Mouse (Mus musculus) liver, adult 2 months (tissue): ENCODE data around the gene Tmem178b.

Source experiments
- CTCF ChIP-seq: fragments of 200-500 bp; IDR thresholded peaks from 2 replicates; pipeline ENCODE4 v1.5.1; 2011; ENCODE audit warnings: low read depth, low read length, control low read depth
- POLR2A ChIP-seq: fragments of 200-500 bp; IDR thresholded peaks from 2 replicates; pipeline ENCODE4 v1.6.1; 2011; ENCODE audit warnings: low read length, control low read depth; ENCODE audit not compliant: insufficient read depth; ENCODE audit errors: extremely low read depth

DNA sequence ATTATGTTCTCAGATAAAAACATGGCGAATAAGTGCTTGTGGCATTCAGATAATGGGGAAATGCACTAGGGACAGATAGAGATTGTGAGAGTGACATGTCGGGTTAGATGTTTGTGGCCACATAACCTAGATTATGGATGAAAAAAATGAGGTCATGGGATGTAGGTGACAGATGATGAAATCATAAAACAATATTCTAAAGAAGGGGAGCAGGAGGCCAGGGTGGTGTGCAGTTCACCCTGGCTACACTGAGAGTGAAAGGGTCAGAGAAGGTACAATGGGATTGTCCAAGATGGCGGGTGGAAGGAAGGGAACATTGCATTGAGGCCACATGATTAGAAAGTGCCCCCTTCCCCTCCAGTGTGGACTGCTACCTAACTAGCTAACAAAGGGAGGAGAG lies 160.9 kb downstream of the Tmem178b start:
- no peak for TF ChIP-seq CTCF
- TF ChIP-seq POLR2A = no peak
